Mouse (Mus musculus): Measurements from ENCODE around the gene Tas2r119.

DNA sequence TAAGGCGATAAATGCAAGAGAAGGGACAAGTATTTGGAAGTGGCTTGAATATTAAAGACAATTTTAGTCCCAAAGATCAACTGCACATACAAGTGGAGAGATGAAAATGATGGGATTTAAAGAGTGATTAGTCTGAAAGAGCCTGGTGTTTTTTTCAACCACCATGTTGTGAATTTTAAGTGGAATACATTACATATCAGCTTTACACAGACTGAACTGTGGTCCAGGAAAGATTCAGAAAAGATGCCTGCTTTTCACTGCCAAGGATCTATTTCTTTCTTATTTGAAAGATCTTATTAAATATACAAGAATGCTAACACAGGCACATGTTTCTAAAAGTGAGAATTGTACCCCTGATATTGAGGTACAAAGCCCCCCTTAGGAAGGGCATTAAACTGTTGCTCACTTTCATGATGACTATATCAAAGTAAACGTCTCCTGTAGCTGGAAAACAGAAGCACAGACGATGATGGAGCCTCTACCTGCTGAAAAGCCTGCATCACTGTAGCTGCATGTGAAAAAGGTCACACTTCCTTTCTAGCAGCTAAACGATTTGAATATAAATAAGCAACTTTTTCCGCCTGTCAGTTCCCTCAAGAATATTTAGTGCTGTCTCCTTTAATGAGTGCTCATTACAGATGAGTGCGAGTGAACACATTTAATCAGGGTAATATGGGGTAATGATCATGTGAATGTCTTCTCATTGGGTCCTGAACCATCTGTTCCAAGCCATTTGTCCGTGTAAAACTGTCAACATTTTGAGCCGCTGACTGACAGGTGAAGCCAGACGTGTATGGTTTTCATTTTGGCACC is 4.7 kb upstream of the Tas2r119 start:
- TF ChIP-seq ZC3H11A (IDR thresholded peaks at IDR 0.05; ENCODE audit: borderline replicate concordance, low read depth, low read length) (no peak), ZNF384 (IDR thresholded peaks at IDR 0.05; ENCODE audit: low read depth, low read length) (no peak)
